Mouse (Mus musculus) cortical plate, adult 2 months (tissue): ENCODE results near the gene Olfr1110.

Source experiments
- CTCF ChIP-seq: fragments of 200-500 bp; IDR thresholded peaks from 2 replicates; pipeline ENCODE4 v1.5.1; 2011; ENCODE audit warnings: mild to moderate bottlenecking, control low read depth, low read length; ENCODE audit not compliant: insufficient read depth; ENCODE audit errors: extremely low read depth
- POLR2A ChIP-seq: fragments of 200-500 bp; IDR thresholded peaks from 2 replicates; pipeline ENCODE4 v1.6.1; 2011; ENCODE audit warnings: mild to moderate bottlenecking, low read length, control low read depth; ENCODE audit not compliant: insufficient read depth; ENCODE audit errors: extremely low read depth

GRCm38 (mm10) chr2:87095908-87096307 lies 44.2 kb downstream of the Olfr1110 start, which contains the start of gene Olfr1109:
- TF ChIP-seq CTCF (no peak), POLR2A (no peak)
